Mouse (Mus musculus) heart, embryonic 14.5 days (tissue): ENCODE measurements around the gene Ccdc96. TPM values are rescaled to one million over a fixed set of nuclear protein-coding genes. Genes with fewer than 3 reads are reported as not detected.

Source experiments
- ATAC-seq: fragments of 200-750 bp; cut with Nextera tagmentation; 2 replicates; pipeline ENCODE4 v1.8.0; 2017; ENCODE audit warnings: low read depth, moderate TSS enrichment; ENCODE audit not compliant: insufficient number of reproducible peaks, insufficient read depth, low FRiP score
- H3K27ac ChIP-seq, 2 experiments: fragments of 200-500 bp in 1 of 2; fragments of 300-500 bp in 1 of 2; sonication (generic) in 1 of 2; replicated peaks in 1 of 2; 2 replicates each; pipeline ENCODE4 v1.5.1; 2012 to 2014; ENCODE audit warnings: low read depth in 2 of 2, low read length in 2 of 2, control low read depth in 1 of 2, mild to moderate bottlenecking in 1 of 2, mixed read lengths in 1 of 2; ENCODE audit not compliant: control insufficient read depth in 1 of 2, insufficient read depth in 1 of 2
- H3K27me3 ChIP-seq: fragments of 300-500 bp; sonication (generic); 2 replicates; pipeline ENCODE4 v1.6.1; 2014; ENCODE audit warnings: mild to moderate bottlenecking, low read length, control low read depth; ENCODE audit not compliant: control insufficient read depth, insufficient read depth
- H3K36me3 ChIP-seq: fragments of 300-500 bp; sonication (generic); 2 replicates; pipeline ENCODE4 v1.6.1; 2014; ENCODE audit warnings: mild to moderate bottlenecking, control low read depth, low read length, mixed read lengths; ENCODE audit not compliant: control insufficient read depth, insufficient read depth
- H3K4me1 ChIP-seq, 2 experiments: fragments of 200-500 bp in 1 of 2; fragments of 300-500 bp in 1 of 2; sonication (generic) in 1 of 2; 2 replicates each; pipeline ENCODE4 v1.6.1; 2012 to 2014; ENCODE audit warnings: low read length in 2 of 2, control low read depth in 1 of 2, mixed read lengths in 1 of 2; ENCODE audit not compliant: control insufficient read depth in 2 of 2, insufficient read depth in 2 of 2
- H3K4me2 ChIP-seq: fragments of 300-500 bp; sonication (generic); 2 replicates; pipeline ENCODE4 v1.6.1; 2014; ENCODE audit warnings: mild to moderate bottlenecking, low read length
- H3K4me3 ChIP-seq, 2 experiments: fragments of 200-500 bp in 1 of 2; fragments of 300-500 bp in 1 of 2; sonication (generic) in 1 of 2; 2 replicates each; pipeline ENCODE4 v1.5.1; 2012 to 2014; ENCODE audit warnings: low read length in 2 of 2, mild to moderate bottlenecking in 2 of 2, control low read depth in 1 of 2, low read depth in 1 of 2, moderate library complexity in 1 of 2; ENCODE audit not compliant: control insufficient read depth in 1 of 2, insufficient read depth in 1 of 2
- H3K9ac ChIP-seq: fragments of 300-500 bp; sonication (generic); 2 replicates; pipeline ENCODE4 v1.6.1; 2014; ENCODE audit warnings: mild to moderate bottlenecking, low read length
- H3K9me3 ChIP-seq: fragments of 300-500 bp; sonication (generic); 2 replicates; pipeline ENCODE4 v1.6.1; 2016; ENCODE audit warnings: low read length, control low read depth; ENCODE audit not compliant: control insufficient read depth
- WGBS: fragments of 180-500 bp; shearing (Covaris S2); extraction: QIAGEN DNeasy Blood & Tissue Kit; methylation state at CpG from one replicate; pipeline ENCODE4 v1.1.7; 2014; 5-methylcytosine and 5-hydroxymethylcytosine counted together
- polyA plus RNA-seq: library from polyadenylated mRNA; unstranded; fragments of >200 nt; fragmentation: Nextera tagmentation; extraction: Ambion mirVana; gene quantifications from 2 replicates; pipeline ENCODE4 v1.2.1, GENCODE M21; 2014

The Ccdc96 gene
- polyA plus RNA-seq, 1 experiment from 2014 or later = 0.18 TPM

GRCm38 (mm10) chr5:36515126-36515525 is 30.7 kb downstream of the Ccdc96 start:
- no peak for ATAC-seq
- Histone ChIP-seq H3K36me3 (peaks cover 87% of the 10 kb centered on the region), H3K4me2 (no peak overlapping the region), H3K9ac (no peak overlapping the region), H3K27ac (no peak overlapping the region), H3K27me3 (no peaks in the 10 kb centered on the region), H3K4me1 (no peaks in the 10 kb centered on the region), H3K9me3 (no peaks in the 10 kb centered on the region), H3K4me3 (no peak overlapping the region)
- WGBS = 95% methylated on average over 1 of the region's 1 CpGs

- WGBS = 61% methylated on average over 5 of the region's 5 CpGs
These were observed 31.2 kb downstream of the Ccdc96 start for GRCm38 (mm10) chr5:36515558-36515957.

GRCm38 (mm10) chr5:36517596-36517995 is 33.2 kb downstream of the Ccdc96 start:
- ATAC-seq = no peak
- peaks cover 87% of the 10 kb centered on the region for H3K36me3 ChIP-seq
- no peaks in the 10 kb centered on the region for H3K27me3 ChIP-seq
- no peak overlapping the region for H3K9ac ChIP-seq
- 92% methylated on average over 3 of the region's 3 CpGs for WGBS
- H3K4me3 ChIP-seq = no peak overlapping the region
- no peaks in the 10 kb centered on the region for H3K4me1 ChIP-seq
- no peak overlapping the region for H3K4me2 ChIP-seq
- no peaks in the 10 kb centered on the region for H3K9me3 ChIP-seq
- H3K27ac ChIP-seq = no peak overlapping the region

More at GRCm38 (mm10) chr5:36515558-36515957, 31.2 kb downstream of the Ccdc96 start:
- H3K9me3 ChIP-seq = no peaks in the 10 kb centered on the region
- H3K27ac ChIP-seq = no peak overlapping the region
- no peak overlapping the region for H3K4me2 ChIP-seq
- H3K4me3 ChIP-seq = no peak overlapping the region
- no peaks in the 10 kb centered on the region for H3K27me3 ChIP-seq
- no peak for ATAC-seq
- no peak overlapping the region for H3K9ac ChIP-seq
- H3K36me3 ChIP-seq = peaks cover 87% of the 10 kb centered on the region
- no peaks in the 10 kb centered on the region for H3K4me1 ChIP-seq

GRCm38 (mm10) chr5:36519751-36520150 is 35.4 kb downstream of the Ccdc96 start:
- 87% methylated on average over 3 of the region's 3 CpGs for WGBS
- Histone ChIP-seq H3K27ac (no peak overlapping the region), H3K4me1 (peaks cover 4 to 10% of the 10 kb centered on the region in 2 experiments; a peak in 3 of 4 replicates), H3K4me3 (no peak overlapping the region), H3K9me3 (no peaks in the 10 kb centered on the region), H3K36me3 (peaks cover 81% of the 10 kb centered on the region), H3K4me2 (no peak overlapping the region), H3K27me3 (no peaks in the 10 kb centered on the region), H3K9ac (no peak overlapping the region)
- ATAC-seq = no peak

- H3K27me3 ChIP-seq = no peaks in the 10 kb centered on the region
- no peak overlapping the region for H3K4me3 ChIP-seq
- no peak overlapping the region for H3K4me2 ChIP-seq
- peak overlapping the region in 1 of 2 experiments; percentile 58; a peak in 1 of 4 replicates for H3K27ac ChIP-seq
- H3K9me3 ChIP-seq = no peaks in the 10 kb centered on the region
- no peak for ATAC-seq
- H3K4me1 ChIP-seq = peaks cover 4 to 17% of the 10 kb centered on the region in 2 experiments; a peak in 3 of 4 replicates
- peaks cover 61% of the 10 kb centered on the region for H3K36me3 ChIP-seq
- H3K9ac ChIP-seq = no peak overlapping the region
- WGBS = 37% methylated on average over 2 of the region's 2 CpGs
These were observed 38.4 kb downstream of the Ccdc96 start for GRCm38 (mm10) chr5:36522782-36523181.

- ATAC-seq = no peak
- Histone ChIP-seq H3K4me3 (no peak overlapping the region), H3K27ac (peak overlapping the region in 1 of 2 experiments; percentile 58; a peak in 3 of 4 replicates), H3K36me3 (peaks cover 56% of the 10 kb centered on the region), H3K9ac (no peak overlapping the region), H3K9me3 (no peaks in the 10 kb centered on the region), H3K4me2 (no peak overlapping the region), H3K27me3 (no peaks in the 10 kb centered on the region), H3K4me1 (peaks cover 4 to 17% of the 10 kb centered on the region in 2 experiments; a peak in 3 of 4 replicates)
- 39% methylated on average over 5 of the region's 5 CpGs for WGBS
These were observed 38.9 kb downstream of the Ccdc96 start for GRCm38 (mm10) chr5:36523219-36523703.

- Histone ChIP-seq H3K9me3 (no peaks in the 10 kb centered on the region), H3K4me1 (peaks cover 11 to 28% of the 10 kb centered on the region in 2 experiments), H3K27ac (no peak overlapping the region), H3K9ac (no peak overlapping the region), H3K4me2 (no peak overlapping the region), H3K4me3 (no peak overlapping the region), H3K36me3 (peaks cover 38% of the 10 kb centered on the region), H3K27me3 (no peaks in the 10 kb centered on the region)
- ATAC-seq = no peak
- WGBS = 68% methylated on average over 2 of the region's 2 CpGs
These were observed 40.8 kb downstream of the Ccdc96 start for GRCm38 (mm10) chr5:36525216-36525615.

GRCm38 (mm10) chr5:36526274-36526673 is 41.9 kb downstream of the Ccdc96 start:
- no peak overlapping the region for H3K4me2 ChIP-seq
- no peak overlapping the region for H3K9ac ChIP-seq
- H3K27ac ChIP-seq = no peak overlapping the region
- H3K9me3 ChIP-seq = no peaks in the 10 kb centered on the region
- peaks cover 11 to 31% of the 10 kb centered on the region in 2 experiments for H3K4me1 ChIP-seq
- WGBS = 60% methylated on average over 5 of the region's 5 CpGs
- peaks cover 27% of the 10 kb centered on the region for H3K36me3 ChIP-seq
- no peaks in the 10 kb centered on the region for H3K27me3 ChIP-seq
- H3K4me3 ChIP-seq = no peak overlapping the region
- no peak for ATAC-seq
